Mouse (Mus musculus) brain, embryonic 14.5 days (tissue): ENCODE data around the gene Trip6.

Source experiments
- CTCF ChIP-seq: fragments of 200-500 bp; IDR thresholded peaks from 2 replicates; pipeline ENCODE4 v1.5.1; 2012; ENCODE audit warnings: inconsistent platforms, mild to moderate bottlenecking, moderate library complexity, borderline replicate concordance; ENCODE audit not compliant: insufficient read depth, insufficient read length; ENCODE audit errors: extremely low read depth
- POLR2A ChIP-seq: fragments of 200-500 bp; IDR thresholded peaks from 2 replicates; pipeline ENCODE4 v1.6.1; 2012; ENCODE audit warnings: mild to moderate bottlenecking, inconsistent platforms, borderline replicate concordance; ENCODE audit not compliant: poor library complexity, insufficient read depth, insufficient read length, severe bottlenecking; ENCODE audit errors: extremely low read depth

DNA sequence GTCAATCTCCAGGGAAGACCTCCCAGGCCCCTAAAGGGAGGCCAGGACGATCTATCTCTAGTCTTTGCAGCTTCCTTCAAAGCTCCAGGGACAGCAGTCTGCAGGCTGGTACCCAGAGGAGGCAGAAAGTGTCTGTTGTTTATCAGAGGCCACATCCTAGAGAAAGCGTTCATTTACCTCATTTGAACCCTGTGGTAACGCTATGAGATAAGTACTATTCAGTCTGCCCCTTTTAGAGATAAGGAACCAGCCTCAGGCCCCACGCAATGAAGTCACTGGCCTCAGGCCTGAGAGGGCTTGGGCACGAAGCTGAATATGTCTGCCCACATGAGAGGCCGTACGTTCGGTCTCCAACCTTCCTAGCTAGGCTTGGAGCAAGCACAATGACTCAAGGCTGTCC, 3.2 kb upstream of the Trip6 start:
- TF ChIP-seq CTCF (no peak), POLR2A (no peak)
